Mouse (Mus musculus) heart, postnatal 36 days (tissue): ENCODE data around the gene Rab34. TPM values are rescaled to one million over a fixed set of nuclear protein-coding genes. Genes with fewer than 3 reads are reported as not detected.

Source experiments
- DNase-seq, 2 experiments: peaks; one replicate each; pipeline ENCODE4 v3.0.0; 2021 to 2022
- intact Hi-C: fragments of 180-260 bp; cut with DNase I; formaldehyde crosslinking; loops from one replicate; pipeline ENCODE4 v1.15.1; 2025
- total RNA-seq, 2 experiments: library from RNA; stranded (reverse); gene quantifications; 2 replicates each; pipeline ENCODE4 v1.2.3; 2021

Rab34 gene
- total RNA-seq, result 10 to 100 TPM in 1 of 2 experiments, 1 to 10 TPM in 1; 10.0 to 13.2 TPM

DNA sequence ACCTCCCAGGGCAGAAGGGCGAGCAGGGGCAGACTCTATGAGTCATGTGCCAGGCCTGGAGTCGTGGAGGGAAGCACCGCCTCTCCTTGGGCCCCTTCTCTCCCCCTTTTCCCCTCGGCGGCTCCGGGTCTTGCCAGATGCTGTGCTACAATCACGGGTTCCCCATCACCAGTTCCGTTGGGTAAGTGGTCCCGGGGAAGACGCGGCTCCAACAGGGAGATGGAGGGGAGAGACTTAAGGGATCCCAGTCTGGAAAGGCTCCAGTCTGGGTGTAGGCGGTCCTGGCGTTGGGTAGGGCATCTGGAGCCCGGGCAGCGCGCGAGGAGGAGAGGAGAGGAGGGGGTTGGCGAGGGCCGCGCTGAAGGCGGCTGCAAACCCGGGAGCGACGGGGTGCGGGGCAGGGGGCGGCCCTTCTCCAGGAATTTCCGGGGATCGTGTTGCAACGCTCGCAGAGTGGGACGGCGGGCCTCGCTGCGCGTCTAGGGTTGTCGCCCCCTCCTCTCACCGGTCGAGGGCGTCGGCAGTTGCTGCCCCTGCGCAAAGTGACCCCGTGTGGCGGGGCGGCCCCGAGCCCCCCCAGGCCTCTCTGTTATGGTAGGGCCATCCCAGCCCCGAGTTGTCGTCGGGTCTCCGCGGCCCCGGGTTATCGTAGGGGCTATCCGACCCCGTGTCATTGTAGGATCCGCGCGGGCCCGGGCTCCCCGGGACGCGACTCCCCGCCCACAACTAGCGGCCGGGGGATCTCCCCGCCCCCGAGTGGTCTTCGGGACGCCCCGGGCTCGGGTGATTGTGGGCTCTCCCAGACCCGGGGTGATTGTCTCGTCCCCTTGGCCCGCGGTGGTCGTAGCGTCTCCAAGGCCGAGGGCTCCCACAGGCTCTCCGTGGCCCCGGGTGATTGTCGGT, at the start of gene Rab34:
TSS of gene Rab34 (plus strand) at position 100 of the 903 bp plus-strand sequence.
- intact Hi-C loops, result no loop called here
- DNase-seq, result peak; percentile 62 to 69

DNA sequence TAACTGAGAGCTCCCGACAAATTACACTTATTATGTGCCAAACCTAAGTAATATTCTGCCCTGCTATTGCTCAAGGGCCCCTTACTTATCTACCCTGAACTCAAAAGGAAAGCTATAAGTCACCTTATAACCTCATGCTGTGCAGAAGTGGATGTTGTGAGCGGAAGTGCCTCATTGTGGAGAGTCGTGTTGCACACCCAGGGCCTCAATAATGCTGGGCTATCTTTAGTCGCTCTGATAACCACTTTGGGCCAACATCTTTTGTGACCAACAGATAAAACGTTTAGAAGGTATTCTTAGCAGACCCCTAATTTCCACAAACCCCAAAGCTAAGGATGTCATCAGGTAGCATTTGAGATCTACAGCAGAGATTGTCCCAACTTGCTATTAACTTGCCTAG, 47.6 kb upstream of the Rab34 start:
- intact Hi-C loops, result no loop called here

DNA sequence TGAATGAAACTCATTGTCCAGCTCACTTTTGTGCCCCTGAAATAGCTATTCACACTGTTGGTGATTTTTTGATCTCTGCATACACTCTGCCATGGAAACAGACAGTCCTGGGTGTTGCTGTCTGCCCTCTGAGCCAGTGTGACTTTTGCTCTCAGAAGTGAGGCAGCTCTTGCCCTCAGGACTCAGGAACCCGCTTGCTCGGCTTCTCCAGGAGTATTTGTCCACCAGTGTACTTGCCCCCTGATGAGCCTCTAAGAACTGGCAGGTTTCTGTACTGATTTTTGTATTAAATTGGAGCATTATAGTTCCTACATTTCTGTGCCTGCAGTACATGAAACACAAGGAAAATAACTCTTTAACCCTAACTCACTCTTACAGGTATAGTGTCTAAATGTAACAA, 44.7 kb upstream of the Rab34 start:
- no peak for DNase-seq
- intact Hi-C loops, result no loop called here

More for the DNA sequence above, 47.6 kb upstream of the Rab34 start:
- DNase-seq, result no peak

DNA sequence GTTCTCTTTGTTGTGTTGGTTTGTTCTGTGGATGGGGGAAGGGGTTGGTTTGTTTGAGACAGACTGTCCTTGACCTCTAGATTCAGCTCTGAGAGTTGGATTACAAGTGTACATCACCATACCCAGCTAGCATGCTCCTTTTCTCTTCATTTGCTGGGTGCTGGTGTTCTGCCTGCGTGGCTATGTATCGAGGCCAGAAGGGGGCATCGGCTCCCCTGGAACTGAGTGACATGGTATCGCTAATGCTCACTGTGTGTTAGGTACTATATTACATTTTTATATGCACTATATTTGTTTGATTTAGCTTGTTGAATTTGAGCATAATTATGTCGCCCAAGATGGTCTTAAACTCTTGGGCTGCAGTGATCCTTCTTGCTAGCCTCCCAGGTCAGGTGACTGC, 42.1 kb upstream of the Rab34 start:
- DNase-seq, result no peak
- intact Hi-C loops, result no loop called here

DNA sequence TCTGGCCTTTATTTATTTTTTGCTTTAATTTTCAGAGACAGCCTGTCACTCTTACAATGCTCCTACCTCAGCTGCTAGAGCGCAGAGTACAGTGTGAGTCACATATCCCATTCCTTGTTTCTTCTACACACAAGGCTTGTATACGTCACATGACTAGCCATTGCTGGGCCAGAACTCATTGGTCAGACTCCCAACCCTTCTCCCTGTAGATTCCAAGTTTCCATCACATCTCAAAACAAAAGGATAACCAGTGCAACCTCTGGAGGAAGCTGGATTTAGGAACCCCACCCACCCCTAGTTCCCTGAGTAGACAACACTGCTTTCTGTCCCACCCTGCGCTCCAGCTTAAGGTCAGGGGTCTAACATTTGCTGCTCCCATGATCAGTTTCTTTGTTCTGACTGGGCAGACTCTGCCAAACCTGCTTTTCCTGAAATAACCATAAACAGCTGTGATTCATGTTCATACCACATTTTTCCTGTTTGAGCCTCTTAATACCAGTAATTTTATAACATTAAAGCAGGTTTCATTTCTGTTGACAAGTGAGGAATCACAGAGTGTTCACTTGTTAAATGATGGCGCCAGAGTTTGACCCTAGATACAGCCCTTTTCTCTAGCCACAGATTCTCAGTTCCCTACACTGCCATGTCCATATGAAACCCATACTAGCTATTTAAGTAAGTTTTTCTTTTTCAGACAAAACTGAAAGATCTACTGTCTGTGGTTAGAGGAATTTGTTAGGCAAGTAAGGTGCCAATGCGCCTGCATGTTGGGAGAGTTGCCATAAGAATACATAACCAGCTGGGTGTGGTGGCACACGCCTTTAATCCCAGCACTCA, 41.3 kb upstream of the Rab34 start:
- intact Hi-C loops, result no loop called here
- DNase-seq, result no peak

DNA sequence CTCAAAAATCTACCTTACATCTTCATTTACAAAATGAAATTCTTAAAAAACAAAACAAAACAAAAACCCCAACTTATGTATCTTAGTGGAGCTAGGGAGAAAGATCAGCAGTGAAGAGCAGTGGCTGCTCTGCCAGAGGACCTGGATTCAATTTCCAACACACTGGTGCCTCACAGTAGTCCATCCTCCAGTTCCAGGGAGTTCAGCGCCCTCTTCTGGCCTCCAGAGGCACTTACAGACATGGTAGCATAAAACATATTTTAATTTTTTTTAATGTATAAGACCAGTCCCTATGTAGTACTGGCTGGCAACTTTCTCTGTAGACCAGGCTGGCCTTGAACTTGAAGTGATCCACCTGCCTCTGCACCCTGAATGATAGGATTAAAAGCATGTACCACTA, 37.1 kb upstream of the Rab34 start:
- DNase-seq, result peak in 1 of 2 experiments; percentile 31
- intact Hi-C loops, result no loop called here

DNA sequence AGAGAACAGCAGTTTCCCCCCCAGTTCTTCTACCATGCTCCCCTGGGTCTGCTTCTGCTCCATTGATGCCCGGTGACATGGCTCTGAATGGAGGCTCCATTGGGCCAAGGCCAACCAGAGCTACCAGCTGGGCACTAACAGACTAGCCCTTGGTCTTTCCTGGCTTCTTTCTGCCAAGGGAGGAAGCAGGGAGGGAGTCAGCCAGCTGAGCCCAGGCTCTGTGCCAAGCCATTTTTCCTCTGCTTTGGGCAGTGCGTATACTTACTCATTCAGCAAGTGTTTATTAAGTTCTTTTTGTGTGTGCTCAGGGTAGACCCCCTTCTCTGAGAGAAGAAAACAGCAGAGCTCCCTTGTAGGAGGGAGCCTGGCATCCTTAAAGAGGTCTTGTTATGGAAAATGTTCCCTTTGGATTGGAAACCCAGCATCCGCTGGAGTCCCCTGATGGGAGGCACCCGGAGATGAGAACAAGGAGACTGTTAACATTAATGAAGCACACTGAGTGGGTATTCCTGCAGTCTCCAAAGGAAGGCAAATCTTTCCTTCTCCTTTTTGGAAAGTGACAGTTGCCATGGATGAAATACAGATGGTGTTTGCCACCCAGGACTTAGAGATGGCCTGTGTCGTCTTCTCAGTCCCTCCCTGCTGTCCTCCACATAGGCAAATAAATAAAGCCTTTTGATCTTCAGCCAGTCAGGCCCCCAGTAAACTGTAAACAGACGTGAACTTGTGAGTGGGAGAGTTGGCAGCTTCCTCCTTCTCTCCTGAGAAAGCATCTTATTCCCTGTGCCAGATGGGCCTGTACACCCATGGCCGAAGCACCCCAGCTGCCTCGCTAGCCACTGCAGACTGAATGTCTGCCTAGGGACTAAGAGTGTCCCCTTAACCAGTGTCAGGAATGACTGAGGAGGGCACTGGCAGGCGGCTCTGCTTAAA, 35.7 kb upstream of the Rab34 start:
- intact Hi-C loops, result no loop called here
- peak; percentile 70 to 71 for DNase-seq

DNA sequence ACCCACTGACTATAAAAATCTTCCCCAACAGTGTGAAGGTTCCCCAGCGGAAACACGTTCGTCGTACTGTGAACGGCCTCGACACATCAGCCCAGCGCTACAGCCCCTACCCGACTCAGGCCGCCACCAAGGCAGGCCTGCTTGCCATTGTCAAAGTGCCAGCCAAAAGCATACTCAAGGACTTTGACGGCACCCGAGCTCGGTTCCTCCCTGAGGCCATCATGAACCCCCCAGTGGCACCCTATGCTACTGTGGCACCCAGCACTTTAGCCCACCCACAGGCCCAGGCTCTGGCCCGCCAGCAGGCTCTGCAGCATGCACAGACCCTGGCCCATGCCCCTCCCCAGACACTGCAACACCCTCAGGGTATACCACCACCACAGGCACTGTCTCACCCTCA, 34.5 kb upstream of the Rab34 start:
- intact Hi-C loops, result no loop called here

DNA sequence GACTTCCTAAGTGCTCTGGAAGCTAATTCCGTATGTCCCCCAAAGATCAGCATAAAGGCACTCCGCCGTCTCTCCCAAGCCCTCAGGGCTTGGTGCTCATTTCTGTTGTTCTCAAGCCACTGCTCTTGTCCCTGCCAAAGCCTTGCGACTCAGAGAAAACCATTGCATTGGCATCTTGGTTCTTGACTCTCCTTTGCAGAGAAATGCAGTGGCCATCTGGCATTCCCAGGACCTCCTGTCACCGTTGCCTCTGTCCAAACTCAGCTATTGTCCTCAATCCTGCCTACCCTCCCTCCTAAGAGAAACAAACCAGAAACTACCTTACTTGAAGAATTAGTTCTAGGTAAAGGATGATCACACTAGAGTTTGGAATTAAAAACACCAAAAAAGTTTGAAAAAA, 32.6 kb upstream of the Rab34 start:
- intact Hi-C loops, result loop anchor here (5.0 kb wide), 1 partner anchor 53 kb away; no protein-coding TSS in a partner anchor
- DNase-seq, result no peak

More for the DNA sequence above, 34.5 kb upstream of the Rab34 start:
- DNase-seq, result no peak

DNA sequence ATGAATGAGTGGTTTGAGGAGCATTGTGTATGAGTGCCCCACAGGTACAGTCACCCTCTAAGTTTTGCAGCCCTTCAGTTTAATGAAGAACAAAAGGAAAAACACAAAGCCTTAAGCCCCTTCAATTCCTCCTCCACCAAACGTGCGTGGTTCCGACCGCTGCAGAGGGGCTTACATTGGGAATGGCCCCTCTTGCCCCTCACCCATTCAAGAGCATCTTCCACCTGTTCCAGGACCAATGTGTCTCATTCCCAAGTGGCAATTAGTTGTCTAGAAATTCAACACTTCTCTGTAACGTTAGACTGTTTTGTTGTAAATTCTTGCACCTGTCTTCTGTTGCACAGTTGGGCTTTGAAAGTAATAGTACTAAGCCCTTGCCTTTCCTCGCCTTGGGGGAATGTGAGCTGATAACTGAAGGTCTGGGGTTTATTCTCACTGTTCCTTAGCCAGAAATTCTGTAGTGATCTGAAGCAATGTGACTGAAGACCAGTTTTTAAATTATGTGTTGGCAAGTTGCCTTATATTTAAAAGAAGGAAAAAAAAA, 32.0 kb upstream of the Rab34 start:
- no peak for DNase-seq
- intact Hi-C loops, result loop anchor here (5.0 kb wide), 1 partner anchor 54 kb away; no protein-coding TSS in a partner anchor

DNA sequence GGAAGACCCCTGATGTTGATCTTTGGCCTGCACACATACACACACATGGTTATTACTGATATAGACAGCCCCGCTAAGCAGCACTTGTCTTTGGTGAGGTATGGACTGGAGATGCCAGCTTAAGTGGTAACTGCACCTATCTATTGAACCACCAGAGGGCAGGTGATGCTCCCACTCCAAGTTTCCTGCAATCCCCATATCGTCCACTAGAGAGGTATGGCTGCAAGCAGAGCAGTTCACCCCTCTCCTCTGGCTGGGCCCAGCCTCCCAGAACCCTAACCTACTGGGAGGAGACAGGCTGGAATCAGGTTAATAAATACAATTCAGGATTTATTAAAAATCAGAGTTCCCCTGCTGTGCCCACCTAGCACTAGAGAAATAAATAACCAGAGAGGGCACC, 29.1 kb upstream of the Rab34 start:
- peak; percentile 65 to 70 for DNase-seq
- intact Hi-C loops, result loop anchor here (2.0 to 5.0 kb wide), 2 partner anchors 18 to 57 kb away; partner anchors contain the start of genes Nek8 and Tlcd1

DNA sequence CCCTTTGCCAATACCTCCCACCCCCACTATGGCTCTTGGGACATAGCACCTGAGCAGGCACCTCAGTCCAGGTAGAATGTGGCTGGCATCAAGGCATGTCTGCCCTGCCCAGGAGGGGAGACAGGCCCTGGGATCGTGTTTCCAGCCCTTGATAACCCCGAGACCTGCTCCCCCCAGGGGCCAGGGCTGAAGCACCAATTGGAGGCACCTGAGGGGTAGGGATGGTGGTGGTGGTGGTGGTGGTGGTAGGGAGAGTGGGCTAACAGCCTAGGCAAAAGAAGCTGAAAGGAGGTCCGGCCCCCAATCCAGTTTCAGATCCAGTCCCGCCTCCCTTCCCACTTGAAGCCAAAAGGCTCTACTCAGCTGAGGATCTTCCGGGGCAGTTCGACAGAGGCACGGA, 28.7 kb upstream of the Rab34 start:
- no peak for DNase-seq
- intact Hi-C loops, result loop anchor here (2.0 to 5.0 kb wide), 2 partner anchors 17 to 57 kb away; partner anchors contain the start of genes Nek8 and Tlcd1

DNA sequence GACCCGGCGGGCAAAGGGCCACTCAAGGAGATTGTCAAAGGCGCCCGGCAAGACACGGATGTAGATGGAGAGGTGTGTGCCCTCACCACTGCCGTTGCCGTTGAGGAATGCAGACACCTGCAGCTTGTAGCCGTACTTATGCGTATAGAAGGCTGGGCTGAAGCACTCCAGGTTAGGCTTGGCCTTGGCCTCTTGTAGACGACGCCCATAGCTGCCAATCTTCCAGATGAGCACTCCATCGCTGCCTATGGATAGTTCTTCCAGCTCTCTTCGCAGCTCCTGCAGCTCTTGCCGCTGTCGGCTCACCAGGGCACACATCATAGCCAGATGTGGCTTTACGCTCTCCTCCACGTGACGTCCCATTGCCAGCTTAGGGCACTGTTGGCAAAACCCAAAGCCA, 28.1 kb upstream of the Rab34 start:
- intact Hi-C loops, result loop anchor here (5.0 kb wide), 2 partner anchors 78 to 98 kb away; partner anchors contain the start of gene Eral1
- no peak for DNase-seq

DNA sequence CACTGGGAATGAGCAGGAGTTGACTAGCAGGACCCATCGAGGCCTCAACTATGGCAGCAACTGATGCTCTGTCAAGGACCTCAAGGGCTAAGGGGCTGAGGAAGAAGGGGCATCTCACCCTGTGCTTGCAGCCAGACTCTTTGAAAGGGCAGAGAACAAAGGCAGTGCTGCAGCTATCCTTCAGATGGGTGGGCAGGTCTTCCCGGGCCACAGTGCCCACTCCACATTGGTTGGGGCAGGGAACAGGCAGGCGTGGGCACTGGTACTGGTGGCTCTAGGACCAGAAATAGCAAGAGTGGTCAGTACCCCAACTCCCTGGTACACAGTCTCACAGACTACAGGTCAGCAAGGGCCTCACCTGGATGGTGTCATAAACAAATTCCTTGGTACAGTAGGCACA, 27.6 kb upstream of the Rab34 start:
- DNase-seq, result no peak

DNA sequence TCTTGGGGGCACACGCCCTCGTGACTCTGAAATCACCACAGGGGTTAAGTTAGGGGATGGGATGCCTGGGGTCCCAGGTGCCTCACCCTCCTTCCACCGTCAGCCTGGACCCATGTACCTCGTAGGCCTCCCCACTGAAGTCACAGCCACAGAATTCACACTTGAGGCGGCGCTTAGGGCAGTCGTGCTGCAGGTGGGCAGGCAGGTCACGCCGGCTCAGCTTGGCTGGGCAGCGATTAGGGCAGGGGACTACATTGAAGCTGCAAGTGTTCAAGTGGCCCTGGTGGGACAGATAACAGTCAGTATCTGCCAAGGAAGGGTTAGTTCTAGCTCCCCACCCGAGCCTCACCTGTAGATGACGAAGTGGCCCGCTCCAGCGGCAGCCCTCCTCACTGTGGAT, 27.1 kb upstream of the Rab34 start:
- DNase-seq, result no peak
- intact Hi-C loops, result loop anchor here (5.0 kb wide), 2 partner anchors 79 to 99 kb away; partner anchors contain the start of gene Eral1

More for the DNA sequence above, 27.6 kb upstream of the Rab34 start:
- intact Hi-C loops, result loop anchor here (5.0 kb wide), 2 partner anchors 78 to 98 kb away; partner anchors contain the start of gene Eral1

DNA sequence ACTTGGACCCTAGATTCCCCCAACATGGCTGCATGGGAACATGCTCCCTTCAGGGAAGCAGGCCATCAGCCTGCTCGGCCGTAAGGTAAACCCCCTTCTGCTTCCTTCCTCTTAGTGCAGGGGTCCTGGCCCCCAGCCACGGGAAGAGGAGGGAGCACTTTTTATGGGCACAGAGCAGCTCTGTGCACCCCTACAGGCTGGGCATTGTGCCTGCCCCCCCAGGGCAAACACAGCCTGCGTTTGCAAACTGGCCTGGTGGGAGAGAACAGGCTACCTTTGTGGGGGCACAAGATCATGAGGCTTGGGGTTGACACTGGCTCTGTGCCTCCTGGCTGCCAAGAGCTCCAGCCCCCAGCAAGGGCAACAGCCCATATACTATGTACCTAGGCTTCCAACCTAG, 26.3 kb upstream of the Rab34 start:
- no peak for DNase-seq
- intact Hi-C loops, result loop anchor here (5.0 kb wide), 2 partner anchors 80 to 100 kb away; partner anchors contain the start of gene Eral1

DNA sequence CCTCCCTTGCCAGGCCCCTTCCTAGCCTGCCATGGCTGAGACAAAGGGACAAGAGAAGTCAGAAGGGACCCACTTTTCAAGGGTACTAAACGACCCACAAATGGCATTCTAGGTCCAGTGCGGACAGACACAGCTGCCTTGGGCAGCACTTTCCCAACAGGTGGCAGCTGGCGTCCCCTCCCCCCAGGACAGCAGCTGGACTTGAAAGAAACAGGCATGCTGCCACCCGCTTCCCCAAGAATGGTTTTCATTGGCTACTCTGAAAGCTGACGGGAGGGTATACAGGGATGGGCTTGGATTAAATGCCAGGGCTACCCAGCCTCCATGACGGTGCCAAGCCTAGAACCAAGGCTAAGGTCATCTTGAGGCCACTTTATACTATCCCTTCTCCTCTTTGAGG, 25.7 kb upstream of the Rab34 start:
- DNase-seq, result no peak

DNA sequence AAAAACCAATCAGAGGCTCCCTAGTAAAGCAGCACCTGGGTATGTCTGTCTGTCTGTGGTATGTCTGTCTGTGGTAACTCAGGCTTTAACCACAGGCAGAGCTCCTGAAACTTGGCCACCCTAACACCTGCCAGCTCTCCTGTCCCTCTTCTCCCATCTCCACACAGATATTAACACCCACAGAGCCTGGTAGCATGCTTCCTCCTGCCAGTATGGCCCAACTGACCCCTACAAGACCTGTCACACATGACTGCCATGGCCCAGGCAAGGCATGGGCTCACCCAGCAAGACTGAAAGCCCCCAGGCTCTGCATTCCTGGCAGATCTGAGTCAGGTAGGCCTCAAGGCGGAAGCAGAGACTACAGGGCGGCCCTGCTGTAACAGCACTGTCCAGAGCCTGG, 25.2 kb upstream of the Rab34 start:
- intact Hi-C loops, result loop anchor here (5.0 kb wide), 2 partner anchors 81 to 101 kb away; partner anchors contain the start of gene Eral1
- DNase-seq, result no peak

More for the DNA sequence above, 25.7 kb upstream of the Rab34 start:
- intact Hi-C loops, result loop anchor here (5.0 kb wide), 2 partner anchors 80 to 100 kb away; partner anchors contain the start of gene Eral1
